Comparison of ENCODE assay signal across 14 mouse cellular contexts in the genomic region with DNA sequence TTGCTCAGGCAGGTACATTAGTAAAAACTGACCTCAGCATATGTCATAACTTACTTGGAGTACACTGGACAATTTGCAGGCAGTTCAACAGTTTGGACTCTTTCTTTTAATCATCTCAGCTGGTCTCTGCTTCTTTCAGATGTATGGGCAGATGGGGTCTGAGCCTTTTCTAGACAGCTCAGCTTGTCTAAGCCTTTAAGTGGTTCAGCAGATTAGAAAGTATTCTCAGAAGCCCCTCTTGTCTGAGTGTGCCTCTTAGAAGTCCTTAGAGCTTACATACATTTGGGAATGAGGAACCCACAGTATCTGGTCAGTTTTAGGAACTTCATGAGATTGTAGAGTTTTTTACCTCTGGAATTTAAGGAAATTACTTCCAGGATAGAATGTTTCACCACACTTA.
DNase-seq lines count a peak whose midpoint lies in the region.
"Had no signal": no experiment of that assay in that cellular context is flagged by ENCODE, and none has a peak within 500 bp of the region (broad histone marks: within the 10 kb centered on the region; RNA-seq: fewer than 3 reads in every experiment).

No protein-coding gene starts in this region.

- peak; percentile 74 for DNase-seq in retina, postnatal 1 day
- no peak for DNase-seq in retina, embryonic 14.5 days (ENCODE audit: low spot score)
- peak; percentile 51 for DNase-seq in retina, postnatal 7 days (ENCODE audit: low read depth, low spot score)
- no peak for DNase-seq in kidney, adult 9 months
- DNase-seq: adrenal gland, adult 2 months; adrenal gland, adult 8-10 months; adrenal gland, postnatal 10 days; adrenal gland, postnatal 14 days; adrenal gland, postnatal 25 days; adrenal gland, postnatal 36 days; B cell, adult 2 months; cerebellum, adult 11 months; cerebellum, adult 11-12 months; cerebellum, adult 18-20 months had no signal

Comparison
In these comparisons a context has a peak if more than half of its experiments do, and no peak if none do; other contexts are left out.
1. DNase-seq: peak in retina, postnatal 1 day (single experiment) and retina, postnatal 7 days (single experiment); none in retina, embryonic 14.5 days (single experiment) and kidney, adult 9 months (single experiment).